Mouse (Mus musculus) CH12.LX (cell line): Measurements from ENCODE around the gene Pvalb.

Experiments
- CTCF ChIP-seq, 2 experiments: IDR thresholded peaks in 1 of 2; conservative IDR thresholded peaks in 1 of 2; 2 replicates each; pipeline ENCODE4 v1.5.1; 2011 to 2012; ENCODE audit warnings: low read depth in 2 of 2, low read length in 2 of 2, improper control_type of control experiment in 1 of 2, inconsistent platforms in 1 of 2, mild to moderate bottlenecking in 1 of 2, moderate library complexity in 1 of 2
- SMC3 ChIP-seq: IDR thresholded peaks from 2 replicates; pipeline ENCODE4 v1.6.1; 2011; ENCODE audit warnings: low read depth, low read length, improper control_type of control experiment
- USF1 ChIP-seq: IDR thresholded peaks from 2 replicates; pipeline ENCODE4 v1.6.1; 2014; ENCODE audit warnings: low read depth, mild to moderate bottlenecking, inconsistent platforms, low read length, improper control_type of control experiment

DNA sequence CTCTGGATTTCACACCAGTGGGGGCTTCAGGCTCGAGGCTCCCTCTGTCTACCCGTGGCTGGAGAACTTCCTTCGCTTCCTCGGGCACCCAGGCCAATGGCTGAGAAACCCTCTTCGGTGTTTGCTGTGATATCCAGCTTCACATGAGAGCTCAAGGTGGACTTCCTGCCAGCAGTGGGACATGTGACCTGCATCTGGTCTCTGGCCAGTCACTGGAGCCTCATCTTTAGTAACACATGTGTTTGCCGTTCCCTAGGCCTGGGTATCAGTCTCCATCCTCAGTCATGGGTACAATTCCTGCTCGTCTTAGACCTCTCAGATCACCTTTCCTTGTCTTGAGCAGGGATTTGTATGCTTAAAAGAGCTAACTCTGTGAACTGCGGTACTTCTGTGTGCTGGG is 36.9 kb upstream of the Pvalb start:
- no peak for TF ChIP-seq SMC3
- TF ChIP-seq CTCF (conservative IDR thresholded peaks at IDR 0.05 in 1 of 2, IDR thresholded peaks at IDR 0.05 in 1 of 2; ENCODE audit: low read depth in 2 of 2, low read length in 2 of 2), result no peak
- peak; percentile 68 for TF ChIP-seq USF1
